Mouse (Mus musculus) ES-Bruce4 (cell line): ENCODE data around the gene Mrpl28. TPM values are rescaled to one million over a fixed set of nuclear protein-coding genes. Genes with fewer than 3 reads are reported as not detected.

Source experiments
- H3K27ac ChIP-seq: 2 replicates; pipeline ENCODE4 v1.5.1; 2012; ENCODE audit warnings: low read length, inconsistent platforms; ENCODE audit not compliant: insufficient read depth
- H3K27me3 ChIP-seq: 2 replicates; pipeline ENCODE4 v1.6.1; 2012; ENCODE audit warnings: mild to moderate bottlenecking, low read length, inconsistent platforms; ENCODE audit not compliant: control insufficient read depth, poor library complexity, insufficient read depth, severe bottlenecking
- H3K36me3 ChIP-seq: 2 replicates; pipeline ENCODE4 v1.6.1; 2012; ENCODE audit warnings: inconsistent platforms, mild to moderate bottlenecking, low read length, moderate library complexity; ENCODE audit not compliant: control insufficient read depth, poor library complexity, insufficient read depth, severe bottlenecking
- H3K4me1 ChIP-seq: one replicate; pipeline ENCODE4 v1.8.1; 2011; ENCODE audit warnings: low read length; ENCODE audit not compliant: control insufficient read depth, insufficient read depth
- H3K4me3 ChIP-seq: 2 replicates; pipeline ENCODE4 v1.5.1; 2011; ENCODE audit warnings: low read depth, mild to moderate bottlenecking, low read length
- H3K9ac ChIP-seq: 2 replicates; pipeline ENCODE4 v1.6.1; 2012; ENCODE audit warnings: low read depth, mild to moderate bottlenecking, inconsistent platforms; ENCODE audit not compliant: poor library complexity, severe bottlenecking
- H3K9me3 ChIP-seq: replicated peaks from 2 replicates; pipeline ENCODE4 v1.6.1; 2012; ENCODE audit warnings: mild to moderate bottlenecking, low read length, inconsistent platforms; ENCODE audit not compliant: control insufficient read depth, poor library complexity, insufficient read depth, severe bottlenecking
- CTCF ChIP-seq: IDR thresholded peaks from one replicate; pipeline ENCODE4 v1.8.1; 2011; ENCODE audit warnings: low read depth, low read length
- EP300 ChIP-seq: IDR thresholded peaks from 2 replicates; pipeline ENCODE4 v1.6.1; 2011; ENCODE audit warnings: low read depth, low read length; ENCODE audit not compliant: insufficient read depth
- POLR2A ChIP-seq: IDR thresholded peaks from one replicate; pipeline ENCODE4 v1.8.1; 2011; ENCODE audit warnings: low read length; ENCODE audit not compliant: insufficient read depth
- polyA plus RNA-seq: library from polyadenylated mRNA; stranded (reverse); fragments of >200 nt; gene quantifications from 2 replicates; pipeline ENCODE4 v1.2.4, GENCODE M21; 2011; ENCODE audit warnings: low read depth; ENCODE audit not compliant: missing spikeins, insufficient read depth, insufficient read length

Mrpl28 gene
- polyA plus RNA-seq, 1 experiment = 105 TPM

DNA sequence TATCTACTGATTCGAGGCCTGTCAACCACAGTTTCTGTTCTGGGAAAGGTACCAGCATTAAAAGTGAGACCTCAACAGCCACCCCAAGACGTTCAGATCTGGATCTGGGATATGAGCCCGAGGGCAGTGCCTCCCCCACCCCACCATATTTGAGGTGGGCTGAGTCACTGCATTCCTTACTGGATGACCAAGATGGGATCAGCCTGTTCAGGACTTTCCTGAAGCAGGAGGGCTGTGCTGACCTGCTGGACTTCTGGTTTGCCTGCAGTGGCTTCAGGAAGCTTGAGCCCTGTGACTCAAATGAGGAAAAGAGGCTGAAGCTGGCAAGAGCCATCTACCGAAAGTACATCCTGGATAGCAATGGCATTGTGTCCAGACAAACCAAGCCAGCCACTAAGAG, 19.5 kb downstream of the Mrpl28 start:
- Histone ChIP-seq H3K9me3 (0 out of 2 replicates have a peak, but pooled peaks cover under 1% of the 10 kb centered on the region), H3K9ac (no peak overlapping the region), H3K27ac (no peak overlapping the region), H3K4me3 (no peak overlapping the region), H3K4me1 (no peaks in the 10 kb centered on the region), H3K27me3 (no peaks in the 10 kb centered on the region), H3K36me3 (peaks cover 40% of the 10 kb centered on the region)
- TF ChIP-seq POLR2A = no peak
- no peak for TF ChIP-seq EP300
- TF ChIP-seq CTCF = no peak

GRCm38 (mm10) chr17:26143386-26143785, 20.1 kb downstream of the Mrpl28 start:
- Histone ChIP-seq H3K27me3 (no peaks in the 10 kb centered on the region), H3K27ac (no peak overlapping the region), H3K4me1 (no peaks in the 10 kb centered on the region), H3K9me3 (peaks cover 6% of the 10 kb centered on the region; the same call in 1 of the 2 replicates), H3K36me3 (peaks cover 46% of the 10 kb centered on the region), H3K4me3 (no peak overlapping the region), H3K9ac (no peak overlapping the region)
- TF ChIP-seq EP300 (no peak), POLR2A (no peak), CTCF (no peak)

- H3K9ac ChIP-seq = no peak overlapping the region
- H3K27me3 ChIP-seq = no peaks in the 10 kb centered on the region
- H3K9me3 ChIP-seq = peaks cover 27% of the 10 kb centered on the region
- no peak overlapping the region for H3K4me3 ChIP-seq
- H3K36me3 ChIP-seq = peaks cover 51% of the 10 kb centered on the region
- H3K27ac ChIP-seq = no peak overlapping the region
- no peaks in the 10 kb centered on the region for H3K4me1 ChIP-seq
- no peak for TF ChIP-seq EP300
- no peak for TF ChIP-seq POLR2A
- TF ChIP-seq CTCF = no peak
Measured at GRCm38 (mm10) chr17:26149056-26149455, 25.8 kb downstream of the Mrpl28 start.

- Histone ChIP-seq H3K9me3 (peaks cover 27% of the 10 kb centered on the region), H3K27ac (no peak overlapping the region), H3K27me3 (no peaks in the 10 kb centered on the region), H3K4me3 (no peak overlapping the region), H3K4me1 (no peaks in the 10 kb centered on the region), H3K9ac (no peak overlapping the region), H3K36me3 (peaks cover 37% of the 10 kb centered on the region)
- TF ChIP-seq EP300 = no peak
Measured at GRCm38 (mm10) chr17:26151886-26152630, 28.8 kb downstream of the Mrpl28 start.

DNA sequence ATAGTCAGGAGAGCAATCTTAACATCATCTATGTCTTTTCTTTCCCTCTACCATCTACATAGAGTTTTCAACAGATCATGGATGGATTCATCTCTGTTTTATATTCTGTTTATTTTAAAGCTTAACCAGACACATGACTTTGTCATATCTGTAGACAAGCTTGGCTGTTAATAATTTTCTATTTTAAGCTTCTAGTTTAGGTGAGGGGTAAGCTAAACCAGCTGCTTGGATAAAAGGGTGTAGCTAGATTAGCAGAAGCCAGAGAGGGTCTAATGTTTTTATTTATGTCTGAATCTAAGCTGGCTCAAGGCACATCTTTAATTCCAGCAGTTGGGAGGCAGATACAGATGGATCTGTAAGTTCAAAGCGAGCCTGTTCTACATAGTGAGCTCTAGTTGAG, 39.4 kb downstream of the Mrpl28 start:
- H3K4me3 ChIP-seq = no peak overlapping the region
- TF ChIP-seq EP300 (no peak), POLR2A (no peak), CTCF (no peak)
- peaks cover 4% of the 10 kb centered on the region; the same call in 1 of the 2 replicates for H3K36me3 ChIP-seq
- no peaks in the 10 kb centered on the region; the same call in 1 of the 2 replicates for H3K27me3 ChIP-seq
- H3K4me1 ChIP-seq = no peaks in the 10 kb centered on the region
- H3K27ac ChIP-seq = no peak overlapping the region
- no peaks in the 10 kb centered on the region for H3K9me3 ChIP-seq
- H3K9ac ChIP-seq = no peak overlapping the region

- Histone ChIP-seq H3K4me1 (no peaks in the 10 kb centered on the region), H3K9me3 (no peaks in the 10 kb centered on the region), H3K4me3 (no peak overlapping the region), H3K27ac (no peak overlapping the region), H3K9ac (no peak overlapping the region), H3K36me3 (peaks cover 8% of the 10 kb centered on the region; the same call in 1 of the 2 replicates), H3K27me3 (no peaks in the 10 kb centered on the region; the same call in 1 of the 2 replicates)
- TF ChIP-seq EP300 (no peak), POLR2A (no peak), CTCF (no peak)
Measured at GRCm38 (mm10) chr17:26168039-26168438, 44.7 kb downstream of the Mrpl28 start.
